Mouse (Mus musculus): ENCODE measurements around the gene Efcab6. TPM values are rescaled to one million over a fixed set of nuclear protein-coding genes. Genes with fewer than 3 reads are reported as not detected.

Gene Efcab6
- polyA plus RNA-seq, 1 experiment from 2014 or later, result not detected

Other genes with a start within 250 kb of the Efcab6 start
- gene Sult4a1, start 40.4 kb upstream of the Efcab6 start, polyA plus RNA-seq (2016; fragmentation: Nextera tagmentation; extraction: Ambion mirVana), result 19.1 and 22.1 TPM in 2 replicates
- not detected in 2 replicates for gene Pnpla5, start 57.8 kb upstream of the Efcab6 start, polyA plus RNA-seq (2016; fragmentation: Nextera tagmentation; extraction: Ambion mirVana)
- 4.1 and 4.4 TPM in 2 replicates for gene Pnpla3, start 102.5 kb upstream of the Efcab6 start, polyA plus RNA-seq (2016; fragmentation: Nextera tagmentation; extraction: Ambion mirVana)
- 86.8 and 99.4 TPM in 2 replicates for gene Samm50, start 126.9 kb upstream of the Efcab6 start, polyA plus RNA-seq (2016; fragmentation: Nextera tagmentation; extraction: Ambion mirVana)
- gene Parvb, start 166.7 kb upstream of the Efcab6 start, polyA plus RNA-seq (2016; fragmentation: Nextera tagmentation; extraction: Ambion mirVana), result 5.9 and 6.5 TPM in 2 replicates

Data from midbrain, embryonic 12.5 days (tissue).